Mouse (Mus musculus): ENCODE data around the gene Fyn. TPM values are rescaled to one million over a fixed set of nuclear protein-coding genes. Genes with fewer than 3 reads are reported as not detected.

The Fyn gene
- polyA plus RNA-seq (2016; fragmentation: Nextera tagmentation; extraction: Ambion mirVana): 12.9 and 20.8 TPM in 2 replicates

- DNase-seq (ENCODE audit: low spot score): no peak
- 21% methylated on average over 8 of the region's 8 CpGs for WGBS
- no peaks in the 10 kb centered on the region for H3K9me3 ChIP-seq
- H3K27me3 ChIP-seq (ENCODE audit: insufficient read depth, poor library complexity, severe bottlenecking): no peaks in the 10 kb centered on the region
- no peaks in the 10 kb centered on the region for H3K36me3 ChIP-seq
- H3K4me3 ChIP-seq: peak within 1 kb of the TSS; percentile 96
- peaks cover 29% of the 10 kb centered on the region for H3K4me1 ChIP-seq
- peak within 1 kb of the TSS; percentile 95 for H3K27ac ChIP-seq
Observed at GRCm38 (mm10) chr10:39368572-39369135, at the start of gene Fyn. Gene Fyn, plus strand, starts transcription at chr10:39368855.

- Histone ChIP-seq H3K27ac (no peak overlapping the region), H3K36me3 (no peaks in the 10 kb centered on the region), H3K27me3 (ENCODE audit: insufficient read depth, poor library complexity, severe bottlenecking) (no peaks in the 10 kb centered on the region), H3K9me3 (no peaks in the 10 kb centered on the region), H3K4me1 (peaks cover 12% of the 10 kb centered on the region), H3K4me3 (peak overlapping the region; percentile 5; the same call in 1 of the 2 replicates)
- WGBS: 61% methylated on average over 17 of the region's 17 CpGs
- no peak for DNase-seq (ENCODE audit: low spot score)
Observed at GRCm38 (mm10) chr10:39320798-39321622, 47.6 kb upstream of the Fyn start.

GRCm38 (mm10) chr10:39321623-39321985, 47.1 kb upstream of the Fyn start:
- Histone ChIP-seq H3K27ac (no peak overlapping the region), H3K36me3 (no peaks in the 10 kb centered on the region), H3K27me3 (ENCODE audit: insufficient read depth, poor library complexity, severe bottlenecking) (no peaks in the 10 kb centered on the region), H3K9me3 (no peaks in the 10 kb centered on the region), H3K4me3 (no peak overlapping the region), H3K4me1 (peaks cover 12% of the 10 kb centered on the region)
- 80% methylated on average over 9 of the region's 9 CpGs for WGBS
- no peak for DNase-seq (ENCODE audit: low spot score)

GRCm38 (mm10) chr10:39322143-39322542, 46.5 kb upstream of the Fyn start:
- Histone ChIP-seq H3K27me3 (ENCODE audit: insufficient read depth, poor library complexity, severe bottlenecking) (no peaks in the 10 kb centered on the region), H3K4me1 (peaks cover 12% of the 10 kb centered on the region), H3K36me3 (no peaks in the 10 kb centered on the region), H3K27ac (no peak overlapping the region), H3K9me3 (no peaks in the 10 kb centered on the region), H3K4me3 (no peak overlapping the region)
- WGBS: 73% methylated on average over 4 of the region's 4 CpGs
- no peak for DNase-seq (ENCODE audit: low spot score)

- H3K27ac ChIP-seq: no peak overlapping the region
- H3K4me1 ChIP-seq: peaks cover 12% of the 10 kb centered on the region
- DNase-seq (ENCODE audit: low spot score): no peak
- 87% methylated on average over 2 of the region's 2 CpGs for WGBS
- no peaks in the 10 kb centered on the region for H3K27me3 ChIP-seq (ENCODE audit: insufficient read depth, poor library complexity, severe bottlenecking)
- H3K36me3 ChIP-seq: no peaks in the 10 kb centered on the region
- no peaks in the 10 kb centered on the region for H3K9me3 ChIP-seq
- H3K4me3 ChIP-seq: no peak overlapping the region
Observed at GRCm38 (mm10) chr10:39324291-39324690, 44.4 kb upstream of the Fyn start.

- Histone ChIP-seq H3K27ac (no peak overlapping the region), H3K9me3 (0 out of 2 replicates have a peak, but pooled peaks cover 2% of the 10 kb centered on the region), H3K4me3 (no peak overlapping the region), H3K4me1 (no peaks in the 10 kb centered on the region), H3K36me3 (no peaks in the 10 kb centered on the region), H3K27me3 (ENCODE audit: insufficient read depth, poor library complexity, severe bottlenecking) (no peaks in the 10 kb centered on the region)
- 88% methylated on average over 2 of the region's 2 CpGs for WGBS
- DNase-seq (ENCODE audit: low spot score): no peak
Observed at GRCm38 (mm10) chr10:39328661-39329060, 40.0 kb upstream of the Fyn start.

- DNase-seq (ENCODE audit: low spot score): no peak
- no peak overlapping the region for H3K4me3 ChIP-seq
- no peaks in the 10 kb centered on the region for H3K27me3 ChIP-seq (ENCODE audit: insufficient read depth, poor library complexity, severe bottlenecking)
- H3K36me3 ChIP-seq: no peaks in the 10 kb centered on the region
- H3K9me3 ChIP-seq: 0 out of 2 replicates have a peak, but pooled peaks cover 2% of the 10 kb centered on the region
- no peak overlapping the region for H3K27ac ChIP-seq
- 43% methylated on average over 3 of the region's 3 CpGs for WGBS
- H3K4me1 ChIP-seq: no peaks in the 10 kb centered on the region
Observed at GRCm38 (mm10) chr10:39334320-39334719, 34.3 kb upstream of the Fyn start.

- Histone ChIP-seq H3K36me3 (no peaks in the 10 kb centered on the region), H3K9me3 (0 out of 2 replicates have a peak, but pooled peaks cover 2% of the 10 kb centered on the region), H3K4me1 (no peaks in the 10 kb centered on the region), H3K27ac (no peak overlapping the region), H3K27me3 (ENCODE audit: insufficient read depth, poor library complexity, severe bottlenecking) (no peaks in the 10 kb centered on the region), H3K4me3 (no peak overlapping the region)
- DNase-seq (ENCODE audit: low spot score): no peak
Observed at GRCm38 (mm10) chr10:39335880-39336279, 32.8 kb upstream of the Fyn start.

GRCm38 (mm10) chr10:39339189-39339968, 29.3 kb upstream of the Fyn start:
- Histone ChIP-seq H3K27ac (no peak overlapping the region), H3K27me3 (ENCODE audit: insufficient read depth, poor library complexity, severe bottlenecking) (no peaks in the 10 kb centered on the region), H3K36me3 (no peaks in the 10 kb centered on the region), H3K4me3 (no peak overlapping the region), H3K4me1 (no peaks in the 10 kb centered on the region), H3K9me3 (no peaks in the 10 kb centered on the region)
- DNase-seq (ENCODE audit: low spot score): no peak
- 52% methylated on average over 2 of the region's 2 CpGs for WGBS

- Histone ChIP-seq H3K9me3 (no peaks in the 10 kb centered on the region), H3K4me1 (no peaks in the 10 kb centered on the region), H3K36me3 (no peaks in the 10 kb centered on the region), H3K4me3 (no peak overlapping the region), H3K27me3 (ENCODE audit: insufficient read depth, poor library complexity, severe bottlenecking) (no peaks in the 10 kb centered on the region), H3K27ac (no peak overlapping the region)
- DNase-seq (ENCODE audit: low spot score): no peak
- WGBS: 82% methylated on average over 2 of the region's 2 CpGs
Observed at GRCm38 (mm10) chr10:39339969-39340236, 28.8 kb upstream of the Fyn start.

- H3K27ac ChIP-seq: no peak overlapping the region
- H3K9me3 ChIP-seq: no peaks in the 10 kb centered on the region
- no peak overlapping the region for H3K4me3 ChIP-seq
- no peaks in the 10 kb centered on the region for H3K36me3 ChIP-seq
- H3K27me3 ChIP-seq (ENCODE audit: insufficient read depth, poor library complexity, severe bottlenecking): no peaks in the 10 kb centered on the region
- no peak for DNase-seq (ENCODE audit: low spot score)
- whole genome bisulfite sequencing: 88% methylated on average over 1 of the region's 1 CpGs
- H3K4me1 ChIP-seq: no peaks in the 10 kb centered on the region
Observed at GRCm38 (mm10) chr10:39343551-39343950, 25.1 kb upstream of the Fyn start.

GRCm38 (mm10) chr10:39345921-39346320, 22.7 kb upstream of the Fyn start:
- no peak for DNase-seq (ENCODE audit: low spot score)
- H3K9me3 ChIP-seq: no peaks in the 10 kb centered on the region
- 71% methylated on average over 1 of the region's 1 CpGs for WGBS
- no peaks in the 10 kb centered on the region for H3K27me3 ChIP-seq (ENCODE audit: insufficient read depth, poor library complexity, severe bottlenecking)
- H3K27ac ChIP-seq: no peak overlapping the region
- H3K4me1 ChIP-seq: no peaks in the 10 kb centered on the region
- H3K4me3 ChIP-seq: no peak overlapping the region
- no peaks in the 10 kb centered on the region for H3K36me3 ChIP-seq

GRCm38 (mm10) chr10:39349781-39350364, 18.8 kb upstream of the Fyn start:
- DNase-seq (ENCODE audit: low spot score): no peak
- no peak overlapping the region for H3K4me3 ChIP-seq
- no peaks in the 10 kb centered on the region for H3K4me1 ChIP-seq
- 90% methylated on average over 14 of the region's 14 CpGs for WGBS
- H3K36me3 ChIP-seq: no peaks in the 10 kb centered on the region
- H3K27ac ChIP-seq: no peak overlapping the region
- no peaks in the 10 kb centered on the region for H3K27me3 ChIP-seq (ENCODE audit: insufficient read depth, poor library complexity, severe bottlenecking)
- no peaks in the 10 kb centered on the region for H3K9me3 ChIP-seq
